Mouse (Mus musculus): Measurements from ENCODE around the gene Sgpp2. TPM values are rescaled to one million over a fixed set of nuclear protein-coding genes. Genes with fewer than 3 reads are reported as not detected.
A peak's percentile ranks its signal among the peaks of the same experiment; 100 is the strongest.

The Sgpp2 gene
- polyA plus RNA-seq, 1 experiment = 0.87 TPM

DNA sequence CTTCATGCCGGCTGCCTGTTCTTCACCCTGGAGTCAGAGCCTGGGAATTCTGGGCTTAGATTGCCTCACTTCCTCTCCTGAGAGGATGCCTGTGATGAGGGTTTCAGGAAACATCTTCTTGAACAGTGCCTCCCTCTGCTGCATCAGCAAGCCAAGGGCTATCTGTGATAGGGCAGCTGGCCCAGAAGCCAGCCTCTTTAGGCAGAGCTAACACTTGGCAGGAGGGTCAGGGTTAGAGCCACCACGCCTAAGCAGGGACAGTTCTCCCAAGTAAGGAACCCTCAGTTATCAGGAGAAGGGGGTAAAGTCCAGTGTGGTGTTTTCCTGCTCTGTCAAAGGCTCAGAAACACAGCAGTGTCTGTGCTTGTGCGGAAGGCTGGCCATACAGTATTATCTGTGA lies 89.6 kb downstream of the Sgpp2 start:
- no peak for DNase-seq (ENCODE audit: low spot score)

DNA sequence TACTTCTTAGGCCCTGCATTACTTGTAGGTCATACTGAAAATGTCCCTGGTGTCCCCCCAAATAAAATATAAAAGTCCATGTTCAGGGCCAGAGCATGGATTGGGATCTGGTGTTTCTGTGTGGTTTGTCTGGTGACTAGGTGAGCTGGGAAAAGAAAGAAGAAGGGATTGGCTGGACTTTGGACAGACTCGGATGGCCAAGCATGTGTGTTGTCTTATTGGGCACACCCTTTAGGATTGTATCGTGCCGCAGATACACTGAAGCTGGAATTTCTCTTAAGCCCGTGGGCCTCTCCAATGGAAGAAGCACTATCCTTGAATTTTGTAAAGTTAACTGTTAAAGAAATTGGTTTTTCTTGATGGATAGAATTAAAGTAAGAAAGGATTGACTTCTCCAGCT lies 91.3 kb downstream of the Sgpp2 start:
- no peak for DNase-seq (ENCODE audit: low spot score)

DNA sequence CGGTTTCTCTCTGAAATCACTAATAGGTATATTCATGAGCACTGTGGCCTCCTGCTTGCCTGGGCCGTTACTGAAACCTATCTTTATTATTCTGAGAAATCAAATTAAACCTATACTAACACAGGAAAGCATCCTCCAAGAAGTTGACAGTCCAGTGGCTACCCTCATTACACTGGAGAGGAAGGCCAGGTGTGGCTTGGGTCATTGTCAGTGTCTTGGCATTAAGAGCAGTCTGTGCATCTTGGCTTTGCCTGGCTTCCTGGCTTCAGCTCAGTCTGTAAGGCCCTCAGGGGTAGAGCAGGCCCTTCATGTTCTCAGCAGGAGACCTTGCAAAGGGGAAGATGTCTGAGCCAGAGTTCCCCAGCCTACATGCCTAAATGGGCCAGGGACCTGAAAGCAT lies 99.3 kb downstream of the Sgpp2 start:
- DNase-seq (ENCODE audit: low spot score) = no peak

DNA sequence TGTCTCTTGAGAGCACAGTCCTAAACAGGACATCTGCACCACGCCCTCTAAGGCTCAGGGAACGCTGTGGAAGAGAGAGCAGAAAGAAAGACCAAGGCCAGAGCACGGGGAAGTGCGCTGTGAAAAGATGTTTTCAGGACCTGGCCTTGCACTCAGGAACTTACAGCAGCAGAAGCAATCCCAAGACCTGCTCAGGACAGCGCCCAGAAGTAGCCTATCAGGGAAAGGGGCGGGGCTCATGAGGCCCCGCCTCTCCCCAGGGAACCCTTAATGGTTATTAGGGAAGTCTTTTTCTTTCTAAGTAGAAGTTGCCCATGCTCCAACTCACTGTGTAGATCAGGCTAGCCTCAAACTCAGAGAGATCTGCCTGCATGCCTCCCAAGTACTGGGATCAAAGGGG lies 102.5 kb downstream of the Sgpp2 start:
- DNase-seq (ENCODE audit: low spot score) = no peak

DNA sequence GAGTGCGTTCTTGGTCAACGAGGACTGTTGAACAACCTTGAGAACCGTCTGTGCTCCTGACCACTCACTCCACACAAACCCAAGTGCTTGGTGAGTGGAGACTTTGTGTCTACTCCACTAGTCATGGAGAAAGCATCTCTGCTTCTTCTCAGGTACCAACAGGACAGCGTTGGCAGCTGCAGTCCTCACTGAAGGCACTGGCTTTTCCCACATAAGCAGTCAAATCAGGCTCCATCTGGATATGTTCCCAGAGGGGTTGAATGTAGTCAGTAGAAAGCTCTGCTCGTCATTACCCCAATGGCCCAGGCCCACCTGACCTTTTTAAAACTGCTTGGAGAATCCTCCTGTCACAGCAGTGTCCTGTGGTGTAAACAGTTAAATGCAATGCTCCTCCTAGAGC lies 104.3 kb downstream of the Sgpp2 start:
- no peak for DNase-seq (ENCODE audit: low spot score)

DNA sequence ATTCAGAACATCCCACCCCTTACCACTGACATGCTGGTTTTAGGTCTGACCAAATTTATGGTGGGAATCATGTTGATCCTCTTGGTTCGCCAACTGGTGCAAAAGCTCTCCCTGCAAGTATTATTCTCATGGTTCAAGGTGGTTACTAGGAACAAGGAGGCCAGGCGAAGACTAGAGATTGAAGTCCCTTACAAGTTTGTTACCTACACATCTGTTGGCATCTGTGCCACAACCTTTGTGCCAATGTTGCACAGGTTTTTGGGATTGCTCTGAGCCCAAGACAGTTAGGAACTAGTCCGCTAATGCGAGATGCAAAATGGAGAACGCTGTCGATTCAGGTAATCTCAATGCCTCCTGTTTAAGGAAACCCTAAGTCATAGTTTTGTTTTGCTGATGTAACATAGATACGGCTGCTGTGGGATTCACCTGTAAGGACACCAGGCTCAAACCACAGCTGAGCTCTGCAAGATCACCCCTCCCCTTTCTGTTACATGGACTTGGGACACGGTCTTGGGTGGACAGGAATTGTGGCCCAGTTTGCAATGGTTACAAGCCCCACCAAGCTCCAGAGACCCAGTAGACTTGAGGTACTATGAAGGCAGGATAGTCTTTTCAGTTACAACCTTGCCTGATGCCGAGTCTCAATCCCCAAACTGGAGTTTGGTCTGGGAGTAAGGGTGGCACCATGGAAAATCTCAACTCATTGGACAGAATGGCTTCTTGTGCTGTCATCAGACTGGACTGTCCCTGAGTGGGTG lies 107.2 kb downstream of the Sgpp2 start:
- no peak for DNase-seq (ENCODE audit: low spot score)

DNA sequence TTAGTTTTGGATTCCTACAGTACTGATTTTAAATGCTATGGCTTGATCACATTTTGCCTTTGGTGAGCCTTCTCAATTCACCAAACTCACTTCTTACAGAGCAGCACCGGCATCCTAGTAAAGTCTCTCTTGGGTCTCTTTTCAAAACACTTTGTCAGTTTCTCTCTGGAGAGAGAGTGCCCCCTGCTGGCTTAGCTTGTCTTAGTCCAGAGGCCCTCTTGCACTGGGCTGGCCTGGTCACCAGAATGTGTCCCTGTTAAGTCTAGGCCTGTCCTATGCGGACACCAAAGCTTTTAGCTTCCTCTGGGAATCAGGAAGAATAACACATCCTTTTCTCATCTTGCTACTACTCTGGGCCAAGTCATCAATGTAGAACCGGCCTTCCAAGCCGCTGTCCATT lies 109.4 kb downstream of the Sgpp2 start:
- DNase-seq (ENCODE audit: low spot score) = peak; percentile 38

DNA sequence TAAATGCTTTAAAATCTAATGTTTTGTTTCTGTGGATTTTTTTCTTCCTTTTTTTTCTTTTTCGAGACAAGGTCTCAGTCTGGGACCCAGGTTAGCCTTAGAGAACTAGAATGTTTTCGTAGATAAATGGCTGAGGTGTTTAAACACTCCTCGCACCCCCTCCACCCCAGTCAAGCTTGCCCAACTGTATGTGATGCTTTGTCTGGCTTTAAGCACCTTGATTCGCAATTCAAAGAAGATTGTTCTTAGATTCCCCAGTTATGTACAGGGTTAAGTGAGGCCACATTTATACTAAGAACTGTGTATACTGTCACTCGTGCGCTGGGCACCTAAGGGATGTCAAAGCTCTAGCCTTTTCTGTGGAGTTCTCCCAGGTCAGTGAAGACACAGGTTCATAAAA lies 110.1 kb downstream of the Sgpp2 start:
- DNase-seq (ENCODE audit: low spot score) = no peak

DNA sequence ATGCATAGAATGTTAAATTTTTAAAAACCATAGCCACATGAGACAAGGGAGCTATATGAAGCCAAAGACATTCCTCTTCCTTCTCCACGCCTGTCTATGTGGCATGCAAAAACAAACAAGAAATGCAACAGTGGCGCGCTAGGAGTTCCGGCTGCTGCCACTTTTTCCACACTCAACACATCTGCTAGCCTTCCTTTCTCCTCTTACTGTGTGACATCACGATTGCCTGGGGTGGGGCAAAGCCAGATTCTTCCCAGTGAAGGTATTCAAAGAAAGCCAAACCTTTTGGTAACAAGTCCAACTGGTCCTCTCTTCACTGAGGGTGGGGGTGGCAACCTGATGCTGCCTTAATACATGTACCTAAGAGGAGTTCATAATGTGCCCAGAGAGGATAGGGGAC lies 111.6 kb downstream of the Sgpp2 start:
- DNase-seq (ENCODE audit: low spot score) = no peak

DNA sequence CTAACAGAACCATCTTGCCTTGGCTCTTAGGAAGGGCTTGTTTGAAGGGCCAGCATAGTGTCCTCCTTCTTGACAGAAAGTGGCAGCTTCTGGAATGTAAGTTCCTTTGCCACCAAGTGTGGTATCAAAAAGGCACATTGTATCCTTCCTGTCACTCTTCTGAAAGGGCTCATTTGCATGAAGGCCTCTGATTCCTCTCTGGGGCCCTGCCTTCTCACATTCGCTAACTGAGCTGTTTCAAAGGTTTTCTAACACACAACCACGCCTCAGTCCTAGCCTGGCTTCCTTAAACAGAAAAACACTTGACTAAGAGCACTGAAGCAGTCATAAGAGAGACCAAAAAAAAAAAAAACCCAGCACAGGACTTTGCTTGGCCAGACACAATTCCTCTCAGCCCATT lies 112.4 kb downstream of the Sgpp2 start:
- DNase-seq (ENCODE audit: low spot score) = no peak

DNA sequence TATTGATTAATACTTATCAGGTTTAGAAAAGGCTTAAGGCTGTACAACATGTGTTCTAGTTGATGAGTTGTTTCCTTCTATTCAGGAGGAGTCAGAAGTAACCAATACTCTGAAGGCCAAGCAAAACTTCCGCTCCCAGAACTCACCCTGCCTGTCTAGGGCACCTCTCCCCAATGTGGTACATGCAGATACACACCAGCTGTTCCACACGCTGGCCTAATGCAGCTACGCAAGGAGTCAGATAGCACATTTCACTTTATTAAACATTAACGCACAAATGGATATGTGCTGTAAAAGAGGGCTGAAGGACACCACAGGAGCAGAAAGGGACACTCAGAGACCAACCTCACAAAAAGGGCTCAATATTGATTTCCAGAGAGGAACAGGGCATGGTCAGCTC lies 114.7 kb downstream of the Sgpp2 start:
- no peak for DNase-seq (ENCODE audit: low spot score)

DNA sequence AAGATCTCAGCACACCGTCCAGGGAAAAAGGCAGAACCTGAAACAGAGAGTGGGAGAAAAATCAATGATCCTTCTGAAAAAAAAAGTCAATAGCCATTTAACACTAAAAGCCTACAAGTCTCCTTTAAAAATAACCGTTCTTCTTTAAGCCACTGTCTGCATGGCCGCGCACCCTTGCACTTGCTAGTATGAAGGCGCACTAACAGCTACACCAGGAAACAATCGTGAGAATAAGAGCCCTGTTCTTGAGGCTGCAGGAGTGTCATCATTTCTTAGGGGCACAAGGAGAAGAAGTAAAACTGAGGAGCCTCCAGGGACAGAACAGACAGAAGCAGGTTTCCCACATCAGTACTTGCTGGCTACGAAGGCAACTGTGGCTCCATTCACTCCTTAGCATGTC lies 115.2 kb downstream of the Sgpp2 start:
- DNase-seq (ENCODE audit: low spot score) = no peak

DNA sequence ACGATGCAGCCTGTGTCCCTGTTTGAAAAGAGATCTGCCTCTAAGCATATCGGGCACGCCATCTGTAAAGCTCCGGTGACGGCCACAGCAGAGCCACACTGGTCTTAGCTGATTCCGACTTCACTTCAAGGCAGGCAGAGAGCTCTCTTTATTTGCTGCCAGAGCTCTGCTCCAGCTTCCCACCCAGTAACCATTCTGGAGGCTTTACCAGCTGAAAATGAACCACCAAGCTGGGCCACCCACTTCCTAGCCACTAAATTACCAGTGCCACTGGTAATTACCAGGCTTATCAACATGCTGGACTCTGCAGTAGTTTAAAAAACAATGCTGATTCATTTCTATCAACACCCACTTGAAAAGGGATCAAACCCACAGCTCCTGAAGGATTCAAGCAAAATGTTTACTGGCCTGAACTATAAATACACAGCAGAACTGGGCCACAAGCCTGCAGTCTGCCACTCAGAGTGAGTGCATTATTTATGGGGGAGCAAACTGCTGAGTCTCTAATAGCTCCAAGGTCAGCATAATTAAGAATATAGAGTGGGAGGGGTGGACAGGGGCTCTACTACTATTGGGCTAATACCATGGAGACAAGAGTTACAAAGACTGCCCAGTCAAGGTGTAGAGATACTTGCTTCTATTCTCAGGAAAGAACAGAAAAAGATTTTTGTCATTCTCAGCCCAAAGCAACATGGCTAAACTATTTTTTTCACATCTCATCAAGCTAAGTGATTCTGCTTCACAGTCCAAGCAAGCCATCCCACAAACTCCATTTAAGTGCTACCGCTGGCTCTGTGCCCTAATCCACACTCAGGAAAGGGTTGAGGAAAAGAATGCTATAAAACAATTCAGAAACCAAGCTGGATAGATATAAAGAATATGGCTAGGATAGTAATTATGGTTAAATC lies 115.9 kb downstream of the Sgpp2 start:
- no peak for DNase-seq (ENCODE audit: low spot score)

DNA sequence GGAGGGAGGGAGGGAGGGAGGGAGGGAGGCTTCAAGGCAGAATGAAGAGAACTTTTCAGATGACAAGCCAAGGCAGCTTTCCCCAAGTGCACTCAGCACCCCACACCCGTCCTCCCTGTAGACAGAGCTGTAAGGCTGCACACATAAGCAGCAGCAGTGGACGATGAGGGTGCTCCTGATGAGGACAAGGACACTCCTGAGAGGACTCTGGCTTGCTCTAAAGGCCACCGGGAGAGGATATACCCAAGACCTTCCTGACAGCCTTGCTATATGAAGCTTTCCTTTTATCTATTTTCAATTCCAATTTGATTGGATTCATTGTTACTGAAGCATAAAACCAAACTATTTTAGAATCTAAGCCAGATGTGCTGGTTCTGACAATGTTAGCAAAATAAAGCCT lies 116.7 kb downstream of the Sgpp2 start:
- no peak for DNase-seq (ENCODE audit: low spot score)

DNA sequence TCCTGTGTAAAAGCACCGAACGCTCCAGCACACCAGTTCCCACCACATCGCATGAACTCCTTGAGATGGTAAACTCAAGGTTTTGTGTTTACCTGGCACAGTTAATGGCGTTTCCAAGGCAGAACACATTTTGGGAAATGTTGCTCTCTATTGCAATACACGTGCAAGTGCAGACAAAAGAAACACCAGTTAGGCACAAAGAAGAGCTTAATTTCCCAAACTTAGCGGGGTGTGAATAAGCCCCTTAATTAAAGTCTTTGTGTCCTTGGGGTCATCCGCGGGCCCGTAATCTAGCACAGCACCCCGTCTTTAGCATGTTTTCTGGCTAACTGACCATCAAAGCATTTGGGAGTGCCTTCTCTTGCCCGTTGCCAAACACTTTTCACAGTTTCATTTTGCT lies 118.7 kb downstream of the Sgpp2 start:
- no peak for DNase-seq (ENCODE audit: low spot score)

DNA sequence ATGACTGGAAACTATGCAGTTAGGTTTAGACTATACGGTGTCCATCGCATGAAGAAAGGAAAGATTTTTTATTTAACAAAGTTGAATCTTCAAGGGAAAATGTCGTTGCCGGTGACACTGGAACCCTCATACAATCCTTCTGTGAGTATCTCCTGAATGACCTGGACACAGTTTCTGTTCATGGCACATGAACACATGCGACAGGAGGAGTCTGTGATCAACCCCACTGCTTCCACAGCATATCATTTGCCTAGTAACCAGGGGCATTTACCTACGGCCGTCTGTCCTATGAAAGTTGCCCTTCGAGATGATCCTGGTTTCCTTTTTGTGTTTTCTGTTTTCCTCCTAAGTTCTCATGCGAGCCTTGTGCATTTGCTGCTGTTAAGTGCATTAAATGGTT lies 123.3 kb downstream of the Sgpp2 start:
- no peak for DNase-seq (ENCODE audit: low spot score)

DNA sequence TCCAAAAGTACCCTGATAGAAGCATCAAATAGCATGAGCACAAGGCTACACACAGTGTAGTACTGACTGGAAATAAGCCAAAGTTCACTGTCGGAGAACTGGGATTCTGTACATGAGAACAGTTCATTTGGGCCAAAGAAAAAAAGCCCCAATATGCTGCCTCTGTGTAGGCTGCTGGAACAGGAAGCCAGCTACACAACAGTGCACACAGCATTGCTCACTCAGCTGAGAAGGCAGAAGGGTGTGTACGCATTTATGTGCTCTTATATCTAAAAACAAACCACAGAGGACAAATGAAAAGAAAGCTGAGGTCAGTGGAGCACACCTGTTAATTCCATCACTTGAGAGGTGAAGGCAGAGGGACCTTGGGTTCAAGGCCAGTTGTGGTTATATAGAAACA lies 125.8 kb downstream of the Sgpp2 start:
- DNase-seq (ENCODE audit: low spot score) = no peak

DNA sequence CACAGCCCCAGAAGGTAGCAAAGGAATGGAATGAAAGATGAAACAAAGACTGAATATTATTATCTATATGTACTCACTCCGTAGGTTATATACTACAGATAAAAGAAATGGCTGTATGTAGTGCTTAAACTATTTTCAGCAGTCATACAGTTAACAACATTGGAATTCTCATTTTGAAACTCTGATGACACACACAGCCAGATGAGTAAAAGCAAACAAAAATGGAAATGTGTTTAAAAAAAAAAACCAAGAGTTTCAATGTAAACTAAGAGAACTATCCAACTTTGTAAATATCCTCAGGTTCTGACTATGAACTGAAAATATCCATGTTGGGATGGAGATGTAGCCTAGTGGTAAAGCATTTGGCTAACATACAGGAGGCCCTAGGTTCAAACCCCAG lies 126.3 kb downstream of the Sgpp2 start:
- no peak for DNase-seq (ENCODE audit: low spot score)

DNA sequence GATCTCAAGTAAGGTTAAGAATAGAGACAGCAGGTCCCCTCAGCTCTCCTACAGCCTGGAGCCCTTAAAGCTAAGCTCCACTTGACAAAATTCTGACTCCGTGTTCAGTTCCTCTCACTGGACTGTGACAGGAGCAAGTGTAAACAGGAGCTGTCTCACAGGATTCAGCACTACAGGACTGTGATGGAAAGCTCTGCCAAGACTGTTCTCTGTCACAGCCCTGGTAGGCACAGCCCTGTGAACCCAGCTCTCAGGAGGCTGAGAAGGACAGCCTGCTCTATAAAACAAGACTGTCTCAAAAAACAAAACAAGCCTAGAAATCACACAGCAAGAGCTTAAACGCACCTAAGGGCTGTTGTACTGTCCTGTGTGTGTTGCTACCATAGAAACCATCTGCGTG lies 127.0 kb downstream of the Sgpp2 start:
- no peak for DNase-seq (ENCODE audit: low spot score)

DNA sequence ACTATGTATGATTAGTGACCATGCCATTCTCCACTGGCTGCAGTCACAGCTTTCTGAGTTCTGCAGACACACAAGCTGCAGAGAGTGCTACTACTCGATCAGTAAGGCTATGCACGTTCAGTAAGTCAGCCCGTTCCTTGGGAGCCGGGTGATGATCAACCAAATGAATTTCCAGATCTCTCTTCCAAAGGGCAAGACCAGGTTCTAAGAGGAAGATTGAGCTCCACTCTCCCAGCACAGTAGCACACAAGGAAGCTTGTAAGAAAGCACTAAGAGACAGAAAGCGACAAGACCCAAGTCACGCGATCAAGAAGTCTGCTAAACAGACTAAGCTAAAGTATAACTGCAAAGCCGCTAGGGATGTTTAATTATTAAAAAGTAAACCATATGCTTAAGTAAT lies 130.6 kb downstream of the Sgpp2 start:
- no peak for DNase-seq (ENCODE audit: low spot score)

DNA sequence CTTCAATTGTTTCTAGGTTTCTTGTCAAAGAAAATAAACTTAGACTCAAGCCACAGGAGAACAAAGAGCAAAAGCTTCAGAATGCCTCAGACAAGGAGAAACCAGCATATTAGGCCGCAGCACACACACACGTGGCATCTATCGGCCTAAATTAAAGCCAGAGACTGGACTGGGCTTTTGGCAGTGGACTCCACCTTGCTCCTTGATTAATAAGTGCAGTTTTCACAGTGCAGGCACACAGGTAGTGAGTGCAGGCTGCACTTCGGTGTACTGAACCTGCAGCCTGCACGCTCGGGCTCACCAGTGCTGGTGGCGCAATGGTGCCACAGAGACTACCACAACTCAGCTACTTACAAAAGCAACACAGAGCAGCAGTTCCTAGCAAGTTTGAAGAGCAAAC lies 132.9 kb downstream of the Sgpp2 start:
- DNase-seq (ENCODE audit: low spot score) = no peak

DNA sequence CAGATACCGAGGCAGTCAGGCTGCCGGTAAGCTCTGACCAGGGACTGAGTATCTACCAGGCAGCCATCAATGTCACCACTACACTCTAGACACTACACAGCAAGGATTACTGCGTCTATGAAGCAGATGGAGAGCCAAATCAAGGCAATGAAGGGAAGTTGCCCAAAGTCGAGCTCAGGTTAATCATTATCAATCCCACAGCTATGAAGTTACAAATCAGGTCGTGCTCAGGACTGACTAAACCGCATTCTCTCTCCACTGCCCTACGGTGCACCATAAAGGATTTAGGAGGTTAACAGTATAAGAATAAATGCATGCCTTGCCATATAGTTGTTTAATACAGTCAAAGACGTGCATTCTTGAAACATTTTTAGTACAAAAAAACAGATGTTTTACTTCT lies 136.1 kb downstream of the Sgpp2 start:
- no peak for DNase-seq (ENCODE audit: low spot score)

DNA sequence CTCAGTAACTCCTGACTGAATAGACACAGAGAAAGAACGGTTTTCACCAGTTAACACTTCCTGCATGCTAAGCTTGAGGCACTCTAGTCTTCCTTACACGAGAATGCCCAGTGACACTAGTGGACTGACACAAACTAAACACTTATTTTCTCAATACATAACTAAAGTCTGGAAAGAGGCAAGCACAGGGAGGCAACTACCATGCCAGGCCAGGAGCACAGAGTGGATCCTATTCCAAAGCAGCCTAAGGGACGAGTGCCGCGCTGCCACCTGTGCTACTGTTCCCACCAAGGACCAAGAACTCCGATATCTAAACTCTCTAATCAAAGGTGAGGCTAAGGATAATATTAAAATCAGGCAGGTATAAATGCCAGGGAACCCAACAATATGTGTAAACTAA lies 136.6 kb downstream of the Sgpp2 start:
- no peak for DNase-seq (ENCODE audit: low spot score)

Measured in urinary bladder, adult 2 months (tissue).